Mouse (Mus musculus) adrenal gland, postnatal 10 days (tissue): Measurements from ENCODE around the gene Psmd14. TPM values are rescaled to one million over a fixed set of nuclear protein-coding genes. Genes with fewer than 3 reads are reported as not detected.

Source experiments
- DNase-seq: peaks from one replicate; pipeline ENCODE4 v3.0.0; 2021; ENCODE audit warnings: mixed read lengths
- long read RNA-seq, 2 experiments: library from polyadenylated mRNA; stranded (forward); transcript quantifications; one replicate each; pipeline ENCODE4 v2.0.0; 2021
- total RNA-seq, 2 experiments: library from RNA; stranded (reverse); gene quantifications; 2 replicates each; pipeline ENCODE4 v1.2.3; 2021

Psmd14 gene
- total RNA-seq = 10 to 100 TPM; 87.6 to 95.0 TPM
- long read RNA-seq, experiment 1, transcript Psmd14-201 (12 exons, 1,541 nt) = major isoform, 107 of 114 reads
- long read RNA-seq, experiment 1, partial matches to known transcripts = 5 of 114 reads
- long read RNA-seq, experiment 1, other reads (novel, unspliced or antisense) = 1 of 114 reads
- long read RNA-seq, experiment 2, transcript Psmd14-201 (12 exons, 1,541 nt) = major isoform, 62 of 65 reads
- long read RNA-seq, experiment 2, partial matches to known transcripts = 0 of 65 reads
- long read RNA-seq, experiment 2, other reads (novel, unspliced or antisense) = 3 of 65 reads

- peak; percentile 92 for DNase-seq
Measured at GRCm38 (mm10) chr2:61711108-61712040, at the start of gene Psmd14. Gene Psmd14 (plus strand): TSS chr2:61711694.

- no peak for DNase-seq
Measured at GRCm38 (mm10) chr2:61662833-61663232, 48.7 kb upstream of the Psmd14 start.

GRCm38 (mm10) chr2:61663573-61664241 lies 47.8 kb upstream of the Psmd14 start:
- no peak for DNase-seq

- DNase-seq = no peak
Measured at GRCm38 (mm10) chr2:61667420-61667819, 44.1 kb upstream of the Psmd14 start.

- peak; percentile 69 for DNase-seq
Measured at GRCm38 (mm10) chr2:61668260-61668659, 43.2 kb upstream of the Psmd14 start.

- DNase-seq = no peak
Measured at GRCm38 (mm10) chr2:61674555-61674954, 36.9 kb upstream of the Psmd14 start.

GRCm38 (mm10) chr2:61681572-61681971 lies 29.9 kb upstream of the Psmd14 start:
- no peak for DNase-seq

- no peak for DNase-seq
Measured at GRCm38 (mm10) chr2:61686533-61686932, 25.0 kb upstream of the Psmd14 start.

- DNase-seq = no peak
Measured at GRCm38 (mm10) chr2:61689086-61689485, 22.4 kb upstream of the Psmd14 start.

- DNase-seq = no peak
Measured at GRCm38 (mm10) chr2:61709570-61709969, 1.9 kb upstream of the Psmd14 start.

GRCm38 (mm10) chr2:61712526-61712925 lies 1.0 kb downstream of the Psmd14 start:
- DNase-seq = no peak

- no peak for DNase-seq
Measured at GRCm38 (mm10) chr2:61722401-61722982, 11.0 kb downstream of the Psmd14 start.

GRCm38 (mm10) chr2:61732802-61733486 lies 21.4 kb downstream of the Psmd14 start:
- DNase-seq = no peak

GRCm38 (mm10) chr2:61734175-61734574 lies 22.7 kb downstream of the Psmd14 start:
- no peak for DNase-seq

- DNase-seq = no peak
Measured at GRCm38 (mm10) chr2:61746051-61746450, 34.6 kb downstream of the Psmd14 start.

GRCm38 (mm10) chr2:61746580-61746979 lies 35.1 kb downstream of the Psmd14 start:
- no peak for DNase-seq

GRCm38 (mm10) chr2:61747411-61747810 lies 35.9 kb downstream of the Psmd14 start:
- DNase-seq = no peak

- no peak for DNase-seq
Measured at GRCm38 (mm10) chr2:61750702-61751101, 39.2 kb downstream of the Psmd14 start.

GRCm38 (mm10) chr2:61751286-61751685 lies 39.8 kb downstream of the Psmd14 start:
- DNase-seq = no peak

GRCm38 (mm10) chr2:61752362-61752761 lies 40.9 kb downstream of the Psmd14 start:
- DNase-seq = no peak

- no peak for DNase-seq
Measured at GRCm38 (mm10) chr2:61754989-61755388, 43.5 kb downstream of the Psmd14 start.
